Mouse (Mus musculus) heart, embryonic 10.5 days (tissue): Measurements from ENCODE around the gene Tcf25. TPM values are rescaled to one million over a fixed set of nuclear protein-coding genes. Genes with fewer than 3 reads are reported as not detected.

Experiments used
- DNase-seq: peaks from one replicate; pipeline ENCODE4 v3.0.0-alpha.2; 2017; ENCODE audit warnings: low spot score
- H3K27ac ChIP-seq: fragments of 300-500 bp; sonication (generic); 2 replicates; pipeline ENCODE4 v1.5.1; 2016; ENCODE audit warnings: mild to moderate bottlenecking
- H3K27me3 ChIP-seq: fragments of 300-500 bp; sonication (generic); 2 replicates; pipeline ENCODE4 v1.6.1; 2016; ENCODE audit warnings: mild to moderate bottlenecking; ENCODE audit not compliant: poor library complexity, insufficient read depth, severe bottlenecking
- H3K36me3 ChIP-seq: fragments of 300-500 bp; sonication (generic); 2 replicates; pipeline ENCODE4 v1.6.1; 2016; ENCODE audit warnings: mild to moderate bottlenecking, moderate library complexity
- H3K4me1 ChIP-seq: fragments of 300-500 bp; sonication (generic); 2 replicates; pipeline ENCODE4 v1.6.1; 2016; ENCODE audit warnings: mild to moderate bottlenecking
- H3K4me3 ChIP-seq: fragments of 300-500 bp; sonication (generic); 2 replicates; pipeline ENCODE4 v1.5.1; 2016; ENCODE audit warnings: mild to moderate bottlenecking, moderate library complexity
- H3K9me3 ChIP-seq: fragments of 300-500 bp; sonication (generic); 2 replicates; pipeline ENCODE4 v1.6.1; 2016; ENCODE audit warnings: mild to moderate bottlenecking, moderate library complexity
- WGBS: fragments of 180-500 bp; shearing (Covaris S2); methylation state at CpG from one replicate; pipeline ENCODE4 v1.1.7; 2016; 5-methylcytosine and 5-hydroxymethylcytosine counted together
- polyA plus RNA-seq: library from polyadenylated mRNA; unstranded; fragments of >200 nt; fragmentation: Nextera tagmentation; extraction: Ambion mirVana; gene quantifications from 2 replicates; pipeline ENCODE4 v1.2.1, GENCODE M21; 2016

The Tcf25 gene
- polyA plus RNA-seq, 1 experiment from 2014 or later: 153 TPM

DNA sequence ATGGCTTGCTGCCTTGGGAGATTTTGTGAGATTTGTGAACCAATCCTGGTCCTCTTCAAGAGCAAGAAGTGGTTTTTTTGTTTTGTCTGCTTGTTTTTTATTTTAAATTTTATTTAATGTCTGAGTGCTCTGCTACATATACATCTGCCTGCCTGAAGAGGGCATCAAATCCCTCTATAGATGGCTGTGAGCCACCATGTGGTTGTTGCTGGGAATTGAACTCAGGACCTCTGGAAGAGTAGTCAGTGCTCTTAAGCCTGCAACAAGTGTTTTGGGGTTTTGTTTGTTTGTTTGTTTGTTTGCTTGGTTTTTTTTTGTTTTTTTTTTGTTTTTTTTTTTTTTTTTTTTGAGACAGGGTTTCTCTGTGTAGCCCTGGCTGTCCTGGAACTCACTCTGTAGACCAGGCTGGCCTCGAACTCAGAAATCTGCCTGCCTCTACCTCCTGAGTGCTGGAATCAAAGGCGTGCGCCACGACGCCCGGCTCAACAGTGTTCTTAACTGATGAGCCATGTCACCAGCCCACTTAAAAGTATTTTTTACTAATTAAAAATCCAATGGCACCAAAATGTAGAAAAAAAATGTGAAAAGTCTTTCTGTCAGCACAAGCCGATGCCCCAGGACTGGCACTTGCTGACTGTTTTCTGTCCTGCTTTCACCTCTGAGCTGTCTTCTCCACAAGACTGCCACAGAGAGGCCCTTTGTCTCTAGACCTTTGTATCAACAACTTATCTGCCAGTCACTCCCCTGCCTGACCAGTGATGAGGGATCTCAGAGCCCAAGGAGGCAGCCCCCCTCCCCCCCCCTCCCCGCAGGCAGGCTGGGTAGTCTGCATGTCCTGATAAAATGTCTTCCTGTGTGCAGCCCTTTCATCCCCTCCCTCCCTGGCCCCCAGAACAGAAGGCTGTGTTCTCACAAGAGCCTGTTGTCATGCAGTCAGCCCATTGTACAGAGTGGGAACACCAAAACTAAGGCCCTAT is 42.7 kb downstream of the Tcf25 start:
- H3K4me3 ChIP-seq: no peak overlapping the region
- WGBS: 51% methylated on average over 8 of the region's 8 CpGs
- H3K9me3 ChIP-seq: no peaks in the 10 kb centered on the region
- peak overlapping the region; percentile 53; the same call in 1 of the 2 replicates for H3K27ac ChIP-seq
- H3K36me3 ChIP-seq: no peaks in the 10 kb centered on the region
- DNase-seq: peak; percentile 92
- peaks cover 16% of the 10 kb centered on the region for H3K4me1 ChIP-seq
- H3K27me3 ChIP-seq: peaks cover 43% of the 10 kb centered on the region

DNA sequence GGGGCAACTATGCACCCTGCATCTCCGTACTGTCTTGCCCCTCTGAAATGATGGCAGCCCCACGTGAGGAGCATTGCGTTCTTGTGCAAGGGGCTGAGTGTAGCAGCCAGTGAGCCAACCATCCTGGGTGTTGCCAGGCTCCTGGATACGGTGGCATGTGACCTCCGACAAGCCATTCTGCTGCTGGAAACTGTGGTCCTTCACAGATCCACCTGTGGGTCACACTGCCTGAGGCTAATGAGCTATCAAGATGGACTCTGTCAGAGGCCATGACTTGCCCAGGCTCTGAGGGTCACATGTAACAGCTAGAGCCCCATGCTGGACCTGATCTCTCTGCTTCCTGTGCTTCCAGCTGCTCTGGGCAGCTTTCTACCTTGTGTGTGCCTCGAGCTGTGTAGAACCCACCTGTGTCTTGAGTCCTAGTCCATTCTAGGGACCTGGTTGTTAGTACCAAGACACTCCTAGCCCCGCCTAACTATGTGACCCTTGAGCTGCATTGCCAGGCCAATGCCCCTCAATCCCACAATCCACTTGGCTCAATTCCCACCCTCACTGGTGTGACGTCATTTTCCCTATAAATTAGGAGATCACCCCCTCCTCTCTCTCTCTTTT is 43.5 kb downstream of the Tcf25 start:
- WGBS: 70% methylated on average over 8 of the region's 8 CpGs
- Histone ChIP-seq H3K36me3 (no peaks in the 10 kb centered on the region), H3K4me3 (no peak overlapping the region), H3K27me3 (peaks cover 39% of the 10 kb centered on the region), H3K27ac (peak overlapping the region; percentile 53; the same call in 1 of the 2 replicates), H3K9me3 (no peaks in the 10 kb centered on the region), H3K4me1 (peaks cover 9% of the 10 kb centered on the region; the same call in 1 of the 2 replicates)
- no peak for DNase-seq

DNA sequence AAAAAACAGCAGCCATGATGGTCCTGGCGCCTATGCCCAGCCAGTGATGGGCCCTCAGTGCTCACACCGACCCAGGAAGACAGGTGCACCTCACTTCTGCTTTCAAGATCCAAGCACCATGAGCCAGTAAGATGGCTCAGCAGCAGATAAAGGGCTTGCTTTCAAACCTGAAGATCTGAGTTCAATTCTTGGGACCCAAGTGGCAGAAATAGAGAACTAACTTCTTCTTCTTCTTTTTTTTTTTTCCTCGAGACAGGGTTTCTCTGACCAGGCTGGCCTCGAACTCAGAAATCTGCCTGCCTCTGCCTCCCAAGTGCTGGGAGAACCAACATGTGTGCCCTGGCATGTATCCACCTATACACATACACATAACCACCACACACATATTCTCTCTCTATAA is 46.2 kb downstream of the Tcf25 start:
- no peak overlapping the region for H3K27ac ChIP-seq
- DNase-seq: no peak
- H3K4me3 ChIP-seq: no peak overlapping the region
- H3K4me1 ChIP-seq: peaks cover 15% of the 10 kb centered on the region; the same call in 1 of the 2 replicates
- no peaks in the 10 kb centered on the region for H3K36me3 ChIP-seq
- 87% methylated on average over 4 of the region's 4 CpGs for WGBS
- H3K9me3 ChIP-seq: no peaks in the 10 kb centered on the region
- H3K27me3 ChIP-seq: peaks cover 16% of the 10 kb centered on the region; the same call in 1 of the 2 replicates

DNA sequence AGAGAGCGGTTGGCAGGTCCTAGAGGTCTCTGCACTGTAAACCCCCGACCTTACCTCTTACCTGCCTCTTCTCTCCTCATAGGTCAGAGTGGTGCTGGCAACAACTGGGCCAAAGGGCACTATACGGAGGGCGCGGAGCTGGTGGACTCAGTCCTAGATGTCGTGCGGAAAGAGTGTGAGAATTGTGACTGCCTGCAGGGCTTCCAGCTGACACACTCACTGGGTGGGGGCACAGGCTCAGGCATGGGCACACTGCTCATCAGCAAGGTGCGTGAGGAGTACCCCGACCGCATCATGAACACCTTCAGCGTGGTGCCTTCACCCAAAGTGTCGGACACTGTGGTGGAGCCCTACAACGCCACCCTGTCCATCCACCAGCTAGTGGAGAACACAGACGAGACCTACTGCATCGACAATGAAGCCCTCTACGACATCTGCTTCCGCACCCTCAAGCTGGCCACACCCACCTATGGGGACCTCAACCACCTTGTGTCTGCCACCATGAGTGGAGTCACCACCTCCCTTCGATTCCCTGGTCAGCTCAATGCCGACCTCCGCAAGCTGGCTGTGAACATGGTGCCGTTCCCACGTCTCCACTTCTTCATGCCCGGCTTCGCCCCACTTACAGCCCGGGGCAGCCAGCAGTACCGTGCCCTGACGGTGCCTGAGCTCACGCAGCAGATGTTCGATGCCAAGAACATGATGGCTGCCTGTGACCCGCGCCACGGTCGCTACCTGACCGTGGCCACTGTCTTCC is 47.1 kb downstream of the Tcf25 start:
- 92% methylated on average over 34 of the region's 34 CpGs for WGBS

GRCm38 (mm10) chr8:123421325-123421724 is 47.8 kb downstream of the Tcf25 start:
- no peak overlapping the region for H3K27ac ChIP-seq
- H3K4me1 ChIP-seq: peaks cover 15% of the 10 kb centered on the region; the same call in 1 of the 2 replicates
- H3K27me3 ChIP-seq: peaks cover 16% of the 10 kb centered on the region; the same call in 1 of the 2 replicates
- 85% methylated on average over 19 of the region's 19 CpGs for WGBS
- DNase-seq: no peak
- no peaks in the 10 kb centered on the region for H3K36me3 ChIP-seq
- H3K4me3 ChIP-seq: no peak overlapping the region
- H3K9me3 ChIP-seq: no peaks in the 10 kb centered on the region

More for the DNA sequence above, 47.1 kb downstream of the Tcf25 start:
- H3K27me3 ChIP-seq: peaks cover 16% of the 10 kb centered on the region; the same call in 1 of the 2 replicates
- no peaks in the 10 kb centered on the region for H3K9me3 ChIP-seq
- H3K4me1 ChIP-seq: peaks cover 15% of the 10 kb centered on the region; the same call in 1 of the 2 replicates
- no peak overlapping the region for H3K4me3 ChIP-seq
- no peak for DNase-seq
- no peaks in the 10 kb centered on the region for H3K36me3 ChIP-seq
- no peak overlapping the region for H3K27ac ChIP-seq

GRCm38 (mm10) chr8:123422056-123422780 is 48.7 kb downstream of the Tcf25 start:
- no peaks in the 10 kb centered on the region for H3K36me3 ChIP-seq
- DNase-seq: no peak
- peak overlapping the region; percentile 50 for H3K4me3 ChIP-seq
- WGBS: 7% methylated on average over 17 of the region's 17 CpGs
- H3K27ac ChIP-seq: 0 out of 2 replicates have a peak overlapping the region, but pooled peaks have one; percentile 13
- 0 out of 2 replicates have a peak, but pooled peaks cover 8% of the 10 kb centered on the region for H3K4me1 ChIP-seq
- peaks cover 7% of the 10 kb centered on the region for H3K9me3 ChIP-seq
- peaks cover 16% of the 10 kb centered on the region; the same call in 1 of the 2 replicates for H3K27me3 ChIP-seq

DNA sequence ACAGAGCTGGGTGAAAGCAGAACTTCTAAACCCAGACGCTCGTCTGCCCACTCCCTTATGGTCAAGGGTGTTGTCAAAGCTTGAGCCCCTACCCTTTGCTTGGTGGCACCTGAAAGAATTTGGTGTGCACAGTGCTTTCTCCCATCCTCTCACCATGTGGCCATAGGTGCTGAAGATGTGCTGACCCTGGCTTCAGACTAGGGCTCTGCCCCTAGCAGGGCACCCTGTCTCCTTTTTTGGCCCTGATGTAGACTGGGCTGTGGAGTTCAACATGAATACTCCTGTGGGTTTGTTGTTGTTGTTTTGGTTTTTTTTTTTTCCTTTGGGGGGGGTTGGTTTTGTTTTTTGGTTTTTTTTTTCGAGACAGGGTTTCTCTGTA is 49.2 kb downstream of the Tcf25 start:
- Histone ChIP-seq H3K4me1 (0 out of 2 replicates have a peak, but pooled peaks cover 8% of the 10 kb centered on the region), H3K4me3 (no peak overlapping the region), H3K36me3 (no peaks in the 10 kb centered on the region), H3K9me3 (peaks cover 13% of the 10 kb centered on the region), H3K27me3 (peaks cover 16% of the 10 kb centered on the region; the same call in 1 of the 2 replicates), H3K27ac (no peak overlapping the region)
- no peak for DNase-seq
- WGBS: 11% methylated on average over 3 of the region's 3 CpGs

GRCm38 (mm10) chr8:123423441-123423840 is 49.9 kb downstream of the Tcf25 start, which contains the start of gene Def8:
Def8 (plus strand) TSS chr8:123423527.
- Histone ChIP-seq H3K4me3 (peak within 1 kb of the TSS; percentile 50), H3K27ac (0 out of 2 replicates have a peak within 1 kb of the TSS, but pooled peaks have one; percentile 13), H3K9me3 (peaks cover 19% of the 10 kb centered on the region), H3K27me3 (peaks cover 16% of the 10 kb centered on the region; the same call in 1 of the 2 replicates), H3K4me1 (0 out of 2 replicates have a peak, but pooled peaks cover 8% of the 10 kb centered on the region), H3K36me3 (no peaks in the 10 kb centered on the region)
- 75% methylated on average over 7 of the region's 7 CpGs for WGBS
- no peak for DNase-seq

DNA sequence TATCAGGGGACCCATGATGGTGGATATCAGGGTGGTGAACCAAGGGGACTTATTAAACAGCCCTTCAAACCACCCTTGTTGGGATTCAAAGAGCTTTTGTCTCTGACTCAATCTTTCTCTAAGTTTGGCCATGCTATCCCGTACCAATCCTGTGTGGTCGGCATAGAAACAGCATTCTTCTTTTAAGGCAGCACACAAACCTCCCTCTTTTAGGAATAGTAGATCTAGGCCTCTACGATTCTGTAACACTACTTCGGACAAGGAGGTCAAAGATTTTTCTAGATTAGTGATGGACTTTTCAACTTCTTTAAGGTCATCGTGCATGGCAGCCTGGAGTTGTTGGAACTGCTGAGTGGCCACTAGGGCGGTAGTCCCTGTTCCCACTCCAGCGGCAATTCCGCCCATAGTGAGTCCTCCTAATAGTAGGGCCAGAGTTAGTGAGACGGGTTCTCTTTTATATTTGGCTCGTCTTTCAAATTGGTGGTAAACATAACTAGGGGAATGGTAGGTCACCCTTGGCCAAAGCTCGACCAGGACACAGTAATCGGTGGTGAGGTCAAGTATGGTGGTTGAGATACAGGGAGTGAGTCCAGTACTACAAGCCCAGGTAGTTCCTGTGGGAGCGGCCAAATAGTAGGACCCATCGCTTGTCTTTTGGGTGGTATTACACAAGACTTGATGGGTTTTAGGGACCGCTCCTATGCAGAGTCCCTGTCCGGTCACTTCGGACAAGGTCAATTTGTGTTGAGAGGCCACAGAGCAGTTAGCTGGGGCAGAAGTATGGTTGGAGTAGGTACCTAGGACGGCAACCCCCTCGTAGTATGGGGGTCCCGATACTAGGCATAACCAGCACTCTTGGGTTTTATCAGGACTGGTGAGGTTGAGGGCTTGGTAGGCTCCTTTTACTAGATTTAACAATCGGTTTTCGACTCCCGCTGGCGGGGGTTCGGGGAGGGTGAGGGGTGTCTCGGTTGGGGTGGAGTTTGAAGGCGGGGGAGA is 53.3 kb downstream of the Tcf25 start:
- peaks cover 37% of the 10 kb centered on the region for H3K9me3 ChIP-seq
- no peaks in the 10 kb centered on the region for H3K27me3 ChIP-seq
- H3K27ac ChIP-seq: no peak overlapping the region
- 93% methylated on average over 27 of the region's 27 CpGs for WGBS
- no peak overlapping the region for H3K4me3 ChIP-seq
- 0 out of 2 replicates have a peak, but pooled peaks cover 8% of the 10 kb centered on the region for H3K4me1 ChIP-seq
- DNase-seq: no peak
- no peaks in the 10 kb centered on the region for H3K36me3 ChIP-seq

- no peaks in the 10 kb centered on the region for H3K36me3 ChIP-seq
- no peak overlapping the region for H3K27ac ChIP-seq
- H3K4me3 ChIP-seq: no peak overlapping the region
- 93% methylated on average over 24 of the region's 24 CpGs for WGBS
- no peak for DNase-seq
- no peaks in the 10 kb centered on the region for H3K4me1 ChIP-seq
- H3K9me3 ChIP-seq: peaks cover 45% of the 10 kb centered on the region
- H3K27me3 ChIP-seq: no peaks in the 10 kb centered on the region
Measured at GRCm38 (mm10) chr8:123427639-123428275, 54.2 kb downstream of the Tcf25 start.
